Mouse (Mus musculus): ENCODE results near the gene Ngly1.
A peak's percentile ranks its signal among the peaks of the same experiment; 100 is the strongest.

Ngly1 gene

DNA sequence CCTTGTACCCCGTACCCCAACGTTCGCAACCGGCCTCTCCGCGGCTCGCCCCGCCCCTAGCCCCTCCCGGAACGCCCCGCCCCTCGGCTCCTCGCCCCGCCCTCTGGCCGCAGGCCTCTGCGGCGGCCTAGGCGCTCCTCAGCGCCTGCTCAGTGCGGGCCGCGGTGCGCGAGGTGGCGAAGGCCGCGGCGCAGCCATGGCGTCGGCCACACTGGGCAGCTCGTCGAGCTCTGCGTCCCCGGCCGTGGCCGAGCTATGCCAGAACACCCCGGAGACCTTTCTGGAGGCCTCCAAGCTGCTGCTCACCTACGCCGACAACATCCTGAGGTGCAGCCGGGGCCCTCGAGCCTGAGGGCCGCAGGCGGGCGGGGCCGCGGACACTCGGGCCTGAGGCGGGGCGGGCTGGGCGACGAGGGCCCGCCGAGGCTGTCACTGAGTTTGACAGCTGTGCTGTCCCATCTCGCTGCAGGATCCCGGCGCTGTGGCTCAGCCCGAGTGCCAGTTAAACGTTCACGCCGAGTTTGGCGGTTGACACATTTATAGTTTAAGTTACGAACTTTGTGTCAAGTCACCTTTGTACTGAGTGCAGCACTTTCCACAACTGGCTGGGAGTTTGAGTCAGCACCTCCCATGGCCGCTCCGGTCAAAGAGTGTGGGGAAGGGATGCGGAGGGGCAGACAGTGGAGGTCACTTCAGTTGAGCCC lies at the start of gene Ngly1, which contains the start of gene Oxsm:
TSS of gene Ngly1 (plus strand) at position 110 of the 704 bp plus-strand sequence.
TSS of gene Oxsm (minus strand) at position 638 of the 704 bp plus-strand sequence.
- peak; percentile 56 to 76 for DNase-seq (ENCODE audit: low spot score in 2 of 2)

DNA sequence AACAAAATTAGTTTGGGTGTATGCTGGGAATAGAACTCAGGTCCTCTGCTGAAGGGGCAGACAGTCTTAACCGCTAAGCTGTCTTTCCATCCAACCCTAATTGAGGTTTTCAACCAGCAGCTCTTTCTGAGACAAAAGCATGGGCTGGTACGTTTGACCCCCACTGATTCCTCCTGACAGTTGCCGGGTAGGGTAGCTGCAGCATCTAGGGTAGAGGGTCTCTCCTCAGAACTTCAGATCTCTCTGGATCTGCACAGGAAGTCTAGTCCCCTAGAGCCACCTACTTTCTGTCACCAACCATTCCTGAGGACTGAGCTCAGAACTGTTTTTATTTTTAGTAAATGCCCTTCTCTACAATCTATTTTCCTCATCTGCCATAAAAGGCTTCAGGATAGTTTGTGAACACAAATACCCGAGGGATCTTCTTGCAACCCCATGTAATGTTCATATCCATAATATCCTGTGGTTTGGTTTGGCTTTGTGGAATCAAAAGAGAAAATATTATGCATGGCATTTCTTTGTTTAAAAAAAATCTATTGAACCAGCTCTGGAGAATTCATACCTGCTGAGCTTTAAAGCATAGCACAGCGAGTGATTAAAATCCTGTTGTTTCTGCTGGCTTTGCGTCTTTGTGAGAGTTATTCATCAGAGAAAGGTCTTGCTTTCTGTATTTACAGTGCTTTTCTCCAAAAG lies 48.7 kb upstream of the Ngly1 start:
- DNase-seq (ENCODE audit: low spot score in 2 of 2), result no peak

DNA sequence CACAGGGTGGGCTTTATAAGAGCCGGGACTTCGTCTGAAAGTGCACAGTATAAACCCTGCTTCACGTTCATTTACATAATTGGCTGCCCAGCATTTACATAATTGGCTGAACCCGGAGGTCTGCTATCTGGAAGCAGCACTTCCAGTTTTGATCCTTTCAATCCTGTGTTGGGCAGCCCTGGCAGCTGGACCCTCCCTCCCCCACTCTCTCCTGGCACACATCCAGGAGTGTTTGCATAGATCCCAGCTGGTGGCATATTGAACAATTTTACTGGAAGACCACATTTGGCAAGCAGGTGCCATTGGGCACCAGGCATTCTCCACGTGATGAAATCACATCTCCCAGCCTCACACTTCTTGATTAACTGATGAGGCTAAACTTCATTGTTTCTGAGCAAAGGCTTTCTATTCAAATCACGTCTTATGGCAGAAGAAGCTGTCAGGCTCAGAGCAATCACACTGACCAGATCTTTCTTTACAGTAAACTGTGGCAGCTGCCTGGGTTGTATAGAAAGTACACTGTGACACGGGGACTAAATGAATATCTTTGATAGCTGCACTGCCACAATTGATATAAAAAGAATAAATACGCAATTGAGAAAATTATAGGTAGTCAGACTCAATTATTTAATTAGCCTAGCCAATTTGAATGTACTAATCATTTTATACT lies 48.0 kb upstream of the Ngly1 start:
- DNase-seq (ENCODE audit: low spot score in 2 of 2), result peak; percentile 18 to 49

DNA sequence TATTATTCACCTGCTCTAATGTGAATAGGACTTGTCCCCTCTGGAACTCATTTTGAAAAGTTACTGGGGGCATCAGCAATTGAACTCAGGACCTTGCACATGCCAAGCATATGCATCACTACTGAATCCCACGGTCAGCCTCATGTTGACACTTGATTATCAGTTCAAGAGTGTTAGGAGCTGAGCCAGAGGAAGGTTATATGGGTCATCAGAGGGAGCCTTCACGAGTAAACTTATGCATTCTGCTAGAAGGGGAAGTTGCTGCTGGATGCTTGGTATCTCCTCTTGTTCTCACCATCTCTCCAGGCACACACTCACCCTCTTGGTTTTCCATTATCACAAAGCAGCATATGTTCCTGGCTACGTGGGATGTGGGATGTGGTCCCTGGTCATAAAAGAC lies 47.4 kb upstream of the Ngly1 start:
- no peak for DNase-seq (ENCODE audit: low spot score in 2 of 2)

DNA sequence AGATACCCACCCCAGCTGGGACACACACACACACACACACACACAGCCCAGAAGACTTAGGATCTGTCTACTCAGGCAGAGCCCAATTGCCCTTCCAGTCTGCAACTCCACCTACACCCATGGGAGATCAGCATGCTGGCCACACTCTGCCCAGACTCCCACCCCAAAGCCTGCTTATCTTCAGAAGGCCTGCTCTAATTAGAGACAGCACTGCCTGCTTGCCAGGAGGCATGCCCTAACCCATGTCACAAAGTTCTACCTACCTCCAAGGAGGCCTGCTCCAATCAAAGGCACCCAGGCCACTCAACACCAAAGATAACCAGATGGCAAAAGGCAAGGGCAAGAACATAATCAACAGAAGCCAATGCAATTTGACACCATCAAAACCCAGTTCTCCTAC lies 41.4 kb upstream of the Ngly1 start:
- no peak for DNase-seq (ENCODE audit: low spot score in 2 of 2)

DNA sequence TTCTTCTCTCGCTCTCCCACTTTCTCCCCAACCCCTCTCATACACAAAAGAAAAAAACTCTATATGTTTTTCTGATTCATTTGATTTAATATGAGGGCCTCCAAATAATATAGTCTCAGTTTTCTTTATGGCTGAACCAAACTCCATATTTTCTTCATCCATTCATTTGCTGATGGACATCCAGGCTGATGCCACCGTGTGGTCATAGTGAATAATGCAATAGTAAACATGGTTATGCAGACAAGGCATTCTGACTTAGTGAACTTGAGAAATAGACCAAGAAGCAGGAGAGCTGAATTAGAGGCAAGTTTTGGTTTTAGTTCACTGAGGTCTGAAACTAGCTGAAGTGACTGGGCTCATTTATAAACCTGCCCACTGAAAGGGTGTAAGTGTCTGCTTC lies 30.1 kb upstream of the Ngly1 start:
- DNase-seq (ENCODE audit: low spot score in 2 of 2), result no peak

DNA sequence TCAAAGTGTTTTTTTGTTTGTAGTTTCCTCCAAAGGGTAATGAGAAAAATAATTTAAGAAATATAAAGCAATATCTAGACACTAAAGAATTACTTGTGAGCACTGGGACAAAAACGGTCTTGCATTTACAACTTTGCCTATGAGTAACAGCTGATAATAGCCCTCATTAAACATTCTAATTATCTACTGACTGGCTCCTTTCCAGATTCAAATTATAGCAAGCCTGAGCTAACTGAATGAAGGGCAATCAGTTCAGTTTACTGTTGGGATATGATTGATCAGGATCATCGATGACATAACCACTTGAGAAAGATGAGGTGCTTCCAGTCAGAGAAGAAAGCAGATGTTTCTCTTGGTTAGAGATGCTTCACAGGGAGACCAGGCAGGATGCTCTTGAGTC lies 19.7 kb upstream of the Ngly1 start:
- no peak for DNase-seq (ENCODE audit: low spot score in 2 of 2)

DNA sequence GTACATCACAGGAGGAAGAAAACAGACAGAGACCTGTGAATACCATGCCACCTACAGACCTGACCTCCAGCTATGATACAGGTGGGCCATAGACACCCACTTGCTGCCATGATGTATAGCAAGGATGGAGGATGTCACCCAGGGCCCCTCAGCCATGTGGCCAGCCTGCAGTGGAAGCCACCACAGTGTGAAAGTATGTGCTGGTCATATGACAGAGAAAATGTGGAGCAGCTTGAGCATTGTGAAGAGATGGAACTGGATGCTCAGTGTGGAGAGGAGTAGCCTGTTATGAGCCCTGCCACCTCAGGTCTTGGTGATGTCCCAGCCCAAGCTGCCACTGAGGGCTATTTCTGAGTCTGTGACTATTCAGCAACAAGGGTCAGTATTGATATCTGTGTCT lies 18.5 kb upstream of the Ngly1 start:
- DNase-seq (ENCODE audit: low spot score in 2 of 2), result no peak

DNA sequence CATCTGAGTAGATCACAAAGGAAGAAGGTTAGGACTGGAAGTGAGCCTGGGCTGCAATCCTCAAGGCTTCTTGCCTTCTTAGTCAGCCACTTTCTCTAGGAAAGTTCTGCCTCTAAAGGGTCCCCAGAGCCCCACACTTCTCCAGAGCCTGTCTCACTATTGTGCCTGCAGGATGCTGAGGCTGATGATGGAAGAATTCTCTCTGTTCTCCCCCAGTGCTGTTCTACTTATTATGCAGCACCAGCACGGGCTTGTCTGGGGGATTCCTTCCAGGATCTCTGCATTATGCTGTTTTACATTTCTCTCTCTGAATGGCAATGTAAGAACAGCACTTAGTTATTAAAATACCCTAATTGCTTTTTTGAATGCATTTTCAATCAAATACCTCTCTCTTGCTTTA lies 15.6 kb upstream of the Ngly1 start:
- DNase-seq (ENCODE audit: low spot score in 2 of 2), result no peak

DNA sequence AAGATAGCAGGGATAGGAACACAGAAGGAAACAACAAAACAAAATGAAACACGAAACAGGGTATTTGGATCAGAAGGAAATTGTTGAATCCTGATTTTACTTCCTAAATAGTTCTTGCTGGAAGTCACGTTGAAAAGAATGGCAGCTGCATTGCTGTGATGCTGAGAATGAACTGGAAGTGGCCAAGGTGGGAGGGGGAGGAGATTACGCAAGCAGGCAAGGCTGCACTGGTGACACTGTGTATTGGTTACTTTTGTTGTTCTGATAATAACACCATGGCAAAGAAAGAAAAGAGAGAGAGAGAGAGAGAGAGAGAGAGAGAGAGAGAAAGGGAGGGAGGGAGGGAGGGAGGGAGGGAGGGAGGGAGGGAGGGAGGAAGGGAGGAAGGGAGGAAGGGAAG lies 12.6 kb upstream of the Ngly1 start:
- no peak for DNase-seq (ENCODE audit: low spot score in 2 of 2)

DNA sequence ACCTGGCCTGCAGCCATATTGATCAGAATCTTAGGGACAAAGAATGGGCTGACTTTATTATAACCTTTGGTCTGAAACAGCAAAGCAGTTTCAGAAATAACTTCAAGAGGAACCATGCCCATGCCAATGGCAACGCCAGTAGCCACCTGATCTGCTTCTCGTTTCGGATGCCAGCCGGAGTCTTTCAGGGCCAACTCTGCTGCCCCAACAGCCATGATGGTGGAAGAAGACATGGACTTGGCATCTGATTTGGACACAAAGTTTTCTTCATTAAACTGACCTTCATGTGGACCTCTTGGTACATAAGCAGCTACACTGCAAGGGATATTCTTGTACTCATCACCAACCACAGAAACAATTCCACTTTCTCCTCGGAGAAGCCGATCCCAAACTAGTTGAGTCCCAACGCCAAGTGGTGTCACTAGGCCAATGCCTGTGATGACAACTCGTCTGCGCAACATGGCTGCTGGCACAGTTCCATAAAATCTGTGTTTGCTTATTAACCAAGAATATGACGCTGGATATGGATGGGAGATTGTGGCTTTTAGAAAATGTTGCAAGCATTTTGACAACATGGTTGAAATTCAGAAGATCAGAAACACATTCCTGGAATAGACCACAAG lies 6.8 kb upstream of the Ngly1 start:
- no peak for DNase-seq (ENCODE audit: low spot score in 2 of 2)

DNA sequence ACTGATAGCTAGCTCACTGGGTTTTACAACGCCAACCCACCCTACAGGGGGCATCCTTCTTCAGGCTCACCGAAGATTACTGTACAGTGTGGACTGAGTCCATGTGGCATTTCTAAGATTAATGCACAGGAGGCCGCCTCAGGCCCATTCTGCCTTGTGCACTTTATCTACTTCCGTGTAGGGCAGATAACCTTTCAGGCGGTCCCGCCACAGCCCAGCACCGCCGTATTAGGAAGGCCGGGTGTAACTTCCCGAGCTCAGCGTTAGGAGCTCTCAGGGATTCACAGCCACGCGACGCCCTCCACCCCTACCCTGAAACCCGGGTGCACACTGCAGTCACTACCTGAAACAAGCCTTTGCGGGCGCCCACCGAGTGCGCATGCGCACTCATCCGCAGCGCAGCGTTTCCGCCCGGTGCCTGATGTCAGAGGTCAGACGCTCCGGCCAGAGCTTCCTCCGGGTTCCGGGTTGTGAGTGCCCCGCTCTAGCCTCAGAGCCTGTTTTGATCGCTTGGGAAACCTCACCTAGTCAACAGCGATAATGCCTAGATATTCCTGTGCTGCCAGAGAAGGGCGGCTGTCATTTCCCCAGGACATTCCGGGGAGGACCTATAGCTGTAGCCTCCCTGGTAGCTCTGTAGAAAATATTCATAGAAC lies 6.0 kb upstream of the Ngly1 start:
- DNase-seq (ENCODE audit: low spot score in 2 of 2), result peak; percentile 83

DNA sequence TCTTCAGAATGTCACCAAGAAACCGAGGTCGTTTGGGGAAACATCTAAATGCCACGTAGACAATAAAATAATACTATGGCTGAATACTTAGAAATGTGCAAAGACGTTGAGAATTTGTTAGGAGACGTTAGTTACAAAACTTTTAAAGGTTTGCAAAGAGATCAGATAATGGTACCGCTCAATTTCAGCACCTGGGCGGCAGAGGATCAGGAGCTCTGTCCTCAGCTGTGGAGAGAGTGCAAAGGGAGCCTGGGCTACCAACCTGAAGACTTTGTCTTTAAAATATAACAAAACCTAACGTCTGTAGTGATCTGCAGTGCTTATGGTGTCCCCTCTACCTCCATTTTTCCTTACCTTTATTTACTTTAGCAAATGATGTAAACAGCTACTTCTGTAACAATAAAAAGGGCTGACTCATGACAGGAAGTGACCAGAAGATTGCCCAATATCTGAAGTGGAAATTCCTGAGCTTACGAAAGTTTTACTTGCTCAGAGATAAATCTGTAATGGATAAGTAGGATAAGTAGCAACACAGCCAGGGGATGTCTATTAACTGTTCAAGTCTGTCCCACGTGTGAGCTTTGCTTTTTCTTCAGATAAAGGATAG lies 5.4 kb upstream of the Ngly1 start:
- no peak for DNase-seq (ENCODE audit: low spot score in 2 of 2)

DNA sequence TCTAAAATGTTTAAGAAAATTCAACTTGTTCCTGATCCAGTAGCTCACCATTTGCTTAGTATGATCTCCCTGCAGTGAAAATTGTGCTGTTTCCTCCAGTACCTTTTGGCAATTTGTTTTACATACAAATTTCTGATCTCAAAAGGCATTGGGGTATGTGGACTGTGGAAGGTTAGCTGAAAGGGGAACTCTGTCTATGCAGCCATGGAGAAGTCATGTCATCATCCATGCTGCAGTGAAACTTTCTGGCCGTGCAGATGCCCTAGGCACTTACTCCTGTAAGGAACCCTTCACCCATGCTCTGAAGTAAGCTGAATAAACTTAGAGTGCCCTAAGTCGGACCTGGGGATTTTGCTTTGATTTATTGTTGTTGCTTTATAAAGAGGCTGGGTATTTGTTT lies 4.7 kb upstream of the Ngly1 start:
- DNase-seq (ENCODE audit: low spot score in 2 of 2), result no peak

DNA sequence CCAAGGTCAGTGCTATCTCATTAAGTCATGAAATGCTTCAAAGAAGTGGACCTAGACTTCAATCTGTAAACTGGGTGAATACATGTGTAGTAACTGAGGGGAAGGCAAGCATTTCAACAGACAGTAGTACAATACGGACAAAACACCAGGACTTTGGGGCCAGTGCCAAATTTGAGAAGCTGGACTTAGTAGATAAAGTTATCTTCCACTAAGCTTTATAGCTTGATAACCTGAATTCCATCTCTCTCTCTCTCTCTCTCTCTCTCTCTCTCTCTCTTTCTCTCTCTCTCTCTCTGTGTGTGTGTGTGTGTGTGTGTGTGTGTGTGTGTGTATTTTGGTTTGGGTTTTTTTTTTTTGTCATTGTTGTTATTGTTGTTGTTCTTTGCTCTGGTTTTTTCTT lies 4.0 kb upstream of the Ngly1 start:
- DNase-seq (ENCODE audit: low spot score in 2 of 2), result no peak

DNA sequence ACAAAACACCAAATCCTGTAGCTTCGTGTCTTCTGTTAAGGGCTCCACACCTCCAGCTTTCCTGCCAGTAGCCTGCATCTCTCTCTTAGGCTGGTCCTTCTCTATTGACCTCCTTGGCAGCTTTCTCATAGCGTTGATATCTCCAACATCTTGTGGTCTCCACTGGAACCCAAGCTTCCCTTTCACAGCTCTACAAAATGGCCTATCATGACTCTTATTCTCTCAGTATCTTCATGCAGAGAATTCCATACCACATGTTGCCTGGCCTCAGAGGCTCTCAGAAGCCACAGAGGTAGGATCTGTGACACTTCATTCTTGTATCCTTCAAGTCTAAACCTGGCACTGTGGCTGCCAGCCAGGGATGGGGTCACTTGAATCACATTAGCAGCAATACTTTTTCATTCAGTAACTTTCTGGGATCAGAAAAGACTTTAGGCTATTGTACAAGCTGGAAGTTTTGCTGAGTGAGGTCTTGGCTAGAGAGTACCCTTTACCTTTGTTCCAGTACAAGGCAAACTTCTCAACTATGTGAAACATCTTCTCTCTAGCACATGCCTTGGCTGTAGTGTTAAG lies 2.7 kb upstream of the Ngly1 start:
- DNase-seq (ENCODE audit: low spot score in 2 of 2), result no peak

DNA sequence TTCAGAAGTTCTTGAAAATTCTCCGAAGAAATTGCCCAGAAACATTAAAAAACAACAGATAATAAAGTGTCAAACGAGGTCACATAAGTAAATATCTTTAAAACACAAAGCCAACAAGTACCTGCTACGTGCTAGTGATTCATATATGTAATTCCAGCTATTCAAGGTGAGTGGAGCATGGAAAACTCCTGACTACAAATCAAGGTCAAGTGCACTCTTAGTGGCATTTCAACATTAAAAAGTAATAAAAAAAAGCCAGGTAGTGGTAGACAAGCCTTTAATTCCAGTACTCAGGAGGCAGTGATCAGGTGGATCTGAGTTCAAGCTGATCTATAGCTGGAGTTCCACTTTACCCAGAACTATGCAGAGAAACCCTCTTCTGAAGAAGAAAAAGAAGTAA lies 945 bp upstream of the Ngly1 start:
- no peak for DNase-seq (ENCODE audit: low spot score in 2 of 2)

DNA sequence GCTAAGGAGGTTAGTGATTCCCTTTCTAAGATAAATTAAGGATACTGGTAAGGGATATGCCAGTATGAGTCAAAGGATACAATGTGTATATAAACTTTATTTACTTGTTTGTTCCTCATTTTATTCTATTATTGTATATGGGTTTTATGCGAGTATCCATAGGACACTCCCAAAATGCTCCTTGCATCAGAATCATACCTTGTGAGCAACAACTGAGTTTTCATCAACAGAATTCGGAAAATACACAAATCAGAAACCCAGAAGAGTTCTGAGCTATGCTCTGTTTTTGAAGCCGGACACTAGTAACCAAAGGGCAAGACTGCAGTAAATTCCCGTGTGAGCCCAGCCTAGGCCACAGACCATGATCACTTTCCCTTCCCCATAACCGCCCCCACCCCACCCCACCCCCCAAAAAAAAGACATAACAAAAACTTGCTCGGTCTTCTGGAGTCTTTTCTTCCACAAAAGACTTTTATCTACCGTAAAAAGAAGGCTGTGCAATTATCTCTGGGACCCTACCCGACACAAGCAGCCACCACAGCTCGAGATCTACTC lies 400 bp upstream of the Ngly1 start:
- no peak for DNase-seq (ENCODE audit: low spot score in 2 of 2)

DNA sequence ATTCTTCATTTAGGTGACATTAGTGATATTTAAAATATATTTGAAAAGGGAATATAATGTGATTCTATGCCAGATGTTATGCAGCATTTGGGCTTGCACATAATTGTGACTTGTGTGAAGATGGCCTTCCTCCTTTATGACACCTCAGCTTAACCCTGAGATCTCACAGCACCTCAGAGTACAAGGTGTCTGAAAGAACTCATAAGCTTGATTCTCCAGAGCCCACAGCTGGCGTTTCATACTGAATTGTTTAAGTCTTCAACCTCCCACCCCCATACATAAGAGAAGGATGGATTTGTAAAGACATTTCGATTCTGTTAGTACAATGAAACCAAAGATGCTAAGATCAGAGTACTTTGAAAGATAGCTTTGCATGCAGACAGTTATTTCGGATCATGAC lies 1.0 kb downstream of the Ngly1 start:
- no peak for DNase-seq (ENCODE audit: low spot score in 2 of 2)

DNA sequence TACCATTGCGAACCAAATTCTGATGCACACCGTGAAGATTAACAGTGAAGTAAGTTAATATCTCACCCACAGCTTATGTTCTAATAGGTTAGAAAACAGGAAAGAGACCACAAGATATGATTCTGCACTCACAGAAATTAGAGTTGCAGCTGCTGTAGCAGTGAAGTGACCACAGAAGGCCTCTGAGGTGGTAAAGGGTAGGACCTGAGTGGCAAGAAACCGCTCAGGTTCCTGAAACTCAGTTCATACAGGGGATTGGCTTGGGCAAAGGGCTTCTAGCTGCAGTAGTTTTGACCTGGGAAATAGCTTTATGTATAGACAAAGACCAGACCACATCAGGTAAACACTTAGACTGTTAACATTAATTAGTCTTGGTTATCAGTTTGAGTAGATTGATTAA lies 6.7 kb downstream of the Ngly1 start:
- DNase-seq (ENCODE audit: low spot score in 2 of 2), result no peak

DNA sequence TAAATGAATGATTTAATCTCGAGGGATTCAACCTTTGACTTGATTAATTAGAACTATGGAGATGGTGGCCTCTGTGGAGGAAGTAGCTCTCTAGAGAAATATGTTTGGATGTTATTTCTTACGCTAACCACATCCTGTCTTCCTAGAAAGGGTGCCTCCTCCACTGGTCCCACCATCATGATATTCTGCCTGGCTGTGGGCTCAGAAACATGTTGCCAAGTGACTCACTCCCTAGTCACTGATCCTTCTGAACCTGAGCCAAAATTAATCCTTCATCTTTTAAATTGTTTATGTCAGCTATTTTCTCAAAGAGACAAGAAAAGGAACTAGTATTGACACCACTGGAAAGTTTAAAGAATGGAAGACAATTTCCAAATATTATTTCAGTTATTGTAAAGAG lies 7.1 kb downstream of the Ngly1 start:
- no peak for DNase-seq (ENCODE audit: low spot score in 2 of 2)

Data from right cerebral cortex, postnatal 36 days (tissue).